Mouse (Mus musculus) liver, postnatal 0 days (tissue): ENCODE measurements around the gene Kntc1.

Source experiments
- CTCF ChIP-seq: sonication (generic); IDR thresholded peaks from 2 replicates; pipeline ENCODE4 v1.5.1; 2016; ENCODE audit warnings: antibody characterized with exemption, low read depth
- EP300 ChIP-seq: IDR thresholded peaks from 2 replicates; pipeline ENCODE4 v1.6.1; 2016; ENCODE audit warnings: antibody characterized with exemption, low read depth, mild to moderate bottlenecking

DNA sequence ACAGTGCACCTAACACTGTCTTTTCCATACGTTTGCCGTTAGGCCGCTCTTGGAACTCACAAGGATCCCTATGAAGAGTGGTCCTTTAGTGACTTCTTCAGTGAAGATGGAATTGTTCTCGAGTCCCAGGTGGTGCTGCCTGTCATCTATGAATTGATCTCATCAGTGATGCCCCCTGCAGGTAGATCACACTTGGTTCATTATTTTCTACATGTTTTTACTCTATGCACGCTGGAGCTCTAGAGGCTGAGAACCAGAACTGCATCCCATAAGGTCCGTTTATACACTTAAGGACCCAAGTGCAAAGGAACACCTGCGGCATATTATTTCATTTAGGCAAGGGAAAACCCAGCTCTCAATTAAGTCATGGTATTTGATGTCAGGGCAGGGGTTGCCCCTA, 39.5 kb downstream of the Kntc1 start:
- TF ChIP-seq CTCF (0 out of 2 replicates have a peak, but pooled peaks have one; percentile 11), EP300 (no peak)
